Mouse (Mus musculus): Measurements from ENCODE around the gene Itsn1. TPM values are rescaled to one million over a fixed set of nuclear protein-coding genes. Genes with fewer than 3 reads are reported as not detected.

The Itsn1 gene
- total RNA-seq, 2 experiments from 2014 or later, result 40.8 to 56.7 TPM

DNA sequence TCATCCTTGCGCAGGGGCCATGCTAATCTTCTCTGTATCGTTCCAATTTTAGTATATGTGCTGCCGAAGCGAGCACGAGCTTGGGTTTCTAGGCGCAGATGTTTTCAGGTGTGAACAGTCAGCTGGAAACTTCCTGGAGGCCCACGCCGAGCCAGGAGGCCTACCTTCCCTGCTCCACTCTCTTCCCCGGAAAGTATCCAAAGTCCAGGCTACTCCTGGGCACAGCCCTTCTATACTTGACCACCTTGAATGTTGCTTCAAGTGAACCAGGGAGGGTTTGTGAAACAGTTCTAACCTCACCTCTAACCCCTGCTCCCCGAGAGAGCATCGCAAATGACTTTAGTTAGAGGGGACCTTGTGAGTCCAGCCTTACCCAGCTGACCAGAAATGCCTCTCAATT, 192.3 kb downstream of the Itsn1 start:
- intact Hi-C loops (cut with DNase I), result no loop called here
- no peak for DNase-seq (ENCODE audit: low spot score)

DNA sequence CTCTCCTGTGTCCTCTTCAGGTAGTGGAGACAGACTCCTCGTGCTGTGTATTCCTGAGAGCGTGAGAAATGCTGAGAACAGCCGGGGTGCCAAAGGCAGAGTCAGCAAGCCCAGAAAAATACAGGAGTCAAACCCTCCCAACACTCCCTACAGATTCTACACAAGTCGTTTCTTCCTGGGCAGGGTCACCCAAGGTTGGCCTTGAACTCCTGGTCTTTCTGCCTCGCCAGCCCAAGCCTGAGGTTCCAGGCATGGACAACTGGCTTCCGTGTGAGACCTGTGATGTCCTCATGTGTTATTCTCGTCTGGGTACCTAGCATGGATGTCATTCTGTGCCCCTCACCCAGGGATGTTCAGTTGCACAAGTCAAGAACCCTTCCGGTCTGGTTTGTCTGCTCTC, 193.9 kb downstream of the Itsn1 start:
- intact Hi-C loops (cut with DNase I), result no loop called here
- DNase-seq (ENCODE audit: low spot score), result no peak

DNA sequence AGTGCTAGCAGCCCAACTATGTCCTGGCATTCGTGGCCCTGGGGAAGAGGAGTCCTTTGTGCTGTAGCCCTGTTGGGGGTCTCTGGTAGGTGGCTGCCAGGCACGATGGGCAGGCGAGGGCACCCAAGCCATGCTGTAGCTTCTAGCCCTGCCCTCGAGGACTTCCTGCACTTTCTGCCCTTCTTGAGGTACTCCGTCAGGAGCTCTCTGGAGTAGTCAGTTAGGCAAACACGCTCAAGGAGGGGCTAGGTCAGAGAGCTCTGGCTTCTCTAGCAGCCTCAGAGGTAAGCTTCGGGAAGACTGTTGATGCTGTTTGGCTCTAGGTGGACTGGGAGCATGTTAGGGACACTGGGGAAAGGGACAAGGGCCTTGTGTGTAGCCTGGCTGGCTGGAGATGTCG, 195.3 kb downstream of the Itsn1 start:
- intact Hi-C loops (cut with DNase I), result no loop called here

DNA sequence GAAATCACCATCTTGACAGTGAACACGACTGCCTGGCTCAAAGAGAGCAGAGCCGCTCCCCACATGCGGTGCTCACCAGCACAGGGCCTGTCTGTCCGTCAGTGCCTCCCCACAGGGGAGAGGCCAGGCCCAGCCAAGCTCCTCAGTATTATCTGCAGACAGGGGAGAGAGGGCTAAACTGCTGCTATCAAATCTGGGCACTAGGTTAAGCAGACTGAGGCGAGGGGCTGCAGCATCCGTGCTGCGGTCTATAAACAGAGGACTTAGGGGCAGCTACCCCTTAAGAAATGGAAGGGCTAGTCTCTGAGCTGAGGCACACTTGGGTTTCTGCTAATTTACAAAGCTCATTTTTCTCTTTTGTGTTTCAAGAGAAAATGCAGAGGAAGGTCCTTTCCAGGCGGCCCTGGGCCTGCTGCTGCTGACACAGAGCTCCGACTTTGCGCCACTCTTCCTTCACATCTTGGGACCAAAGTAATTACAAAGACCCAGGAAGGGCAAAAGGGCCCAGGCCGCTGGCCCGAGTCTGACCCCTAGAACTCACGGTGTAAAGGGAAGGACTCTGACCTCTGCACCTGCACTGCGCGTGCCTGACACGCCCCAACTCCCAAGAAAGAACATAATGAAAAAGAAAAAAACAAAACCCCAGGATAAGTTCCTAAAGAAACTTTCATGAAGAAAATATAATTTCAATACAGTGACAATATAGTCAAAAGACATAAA, 199.0 kb downstream of the Itsn1 start:
- intact Hi-C loops (cut with DNase I), result no loop called here

More for the DNA sequence above, 195.3 kb downstream of the Itsn1 start:
- no peak for DNase-seq (ENCODE audit: low spot score)

DNA sequence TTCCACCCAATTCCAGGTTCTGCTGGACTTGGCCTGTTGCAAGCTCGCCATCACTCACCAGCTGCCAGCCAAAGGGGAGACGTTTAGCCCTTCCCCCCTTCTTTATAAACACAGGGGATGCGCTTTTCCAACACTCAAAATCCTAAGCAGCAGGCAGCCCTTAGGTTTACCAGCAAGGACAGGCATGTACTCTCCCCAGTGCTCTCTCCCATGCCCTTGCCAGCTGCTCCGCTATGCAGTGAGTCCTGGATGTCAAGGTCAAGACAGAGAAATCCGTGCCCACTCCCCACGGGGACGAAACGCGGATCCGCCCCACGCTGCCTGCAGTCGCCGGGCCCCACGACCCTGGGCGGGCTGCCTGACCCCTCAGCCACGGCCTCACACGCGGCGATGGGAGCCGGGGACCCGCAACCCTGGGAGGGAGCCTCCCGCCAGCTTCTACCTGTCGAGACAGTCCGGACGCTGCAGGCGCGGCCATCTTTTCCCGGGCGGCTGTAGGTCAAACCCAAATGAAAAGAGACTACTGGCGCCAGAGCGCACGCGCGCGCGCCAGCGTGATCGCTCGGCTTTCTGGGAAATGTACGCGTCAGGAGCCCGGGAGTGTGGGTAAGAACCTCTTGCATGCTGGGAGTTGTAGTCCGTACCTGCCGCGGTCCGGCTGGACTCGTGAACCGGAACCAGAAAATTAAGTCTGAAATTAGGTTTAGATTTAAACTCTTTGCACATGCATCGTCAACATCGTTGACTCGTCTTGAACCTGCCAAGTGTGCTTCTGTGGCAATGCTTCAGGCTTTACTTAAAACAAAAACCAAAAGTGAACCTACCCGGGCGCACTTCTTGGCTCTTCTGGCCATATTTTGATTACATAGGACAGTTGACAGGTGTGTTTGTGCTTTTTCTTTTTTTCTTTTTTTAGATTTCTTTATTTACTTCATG, 202.3 kb downstream of the Itsn1 start:
- DNase-seq (ENCODE audit: low spot score), result peak; percentile 86
- intact Hi-C loops (cut with DNase I), result no loop called here

More for the DNA sequence above, 199.0 kb downstream of the Itsn1 start:
- no peak for DNase-seq (ENCODE audit: low spot score)

DNA sequence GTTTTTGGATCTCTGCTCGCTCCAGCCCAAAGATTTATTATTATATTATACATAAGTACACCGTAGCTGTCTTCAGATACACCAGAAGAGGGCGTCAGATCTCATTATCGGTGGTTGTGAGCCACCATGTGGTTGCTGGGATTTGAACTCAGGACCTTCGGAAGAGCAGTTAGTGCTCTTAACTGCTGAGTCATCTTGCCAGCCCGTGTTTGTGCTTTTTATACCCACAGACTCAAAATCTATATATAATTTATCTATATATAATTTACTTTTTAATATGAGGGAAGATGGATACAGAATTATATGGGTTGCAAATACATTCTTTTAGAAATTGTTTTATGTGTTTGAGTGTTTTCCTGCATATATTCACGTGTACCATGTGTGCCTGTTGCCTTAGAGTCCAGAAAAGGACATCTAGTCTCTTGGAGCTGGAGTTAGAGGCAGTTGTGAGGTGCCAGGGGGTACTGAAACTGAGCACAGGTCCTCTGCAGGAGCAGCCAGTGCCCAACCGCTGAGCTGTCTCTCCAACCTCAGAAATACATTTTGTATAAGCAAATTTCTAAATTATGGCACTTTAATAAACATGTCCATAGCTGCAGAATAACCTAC, 203.1 kb downstream of the Itsn1 start:
- intact Hi-C loops (cut with DNase I), result no loop called here
- no peak for DNase-seq (ENCODE audit: low spot score)

DNA sequence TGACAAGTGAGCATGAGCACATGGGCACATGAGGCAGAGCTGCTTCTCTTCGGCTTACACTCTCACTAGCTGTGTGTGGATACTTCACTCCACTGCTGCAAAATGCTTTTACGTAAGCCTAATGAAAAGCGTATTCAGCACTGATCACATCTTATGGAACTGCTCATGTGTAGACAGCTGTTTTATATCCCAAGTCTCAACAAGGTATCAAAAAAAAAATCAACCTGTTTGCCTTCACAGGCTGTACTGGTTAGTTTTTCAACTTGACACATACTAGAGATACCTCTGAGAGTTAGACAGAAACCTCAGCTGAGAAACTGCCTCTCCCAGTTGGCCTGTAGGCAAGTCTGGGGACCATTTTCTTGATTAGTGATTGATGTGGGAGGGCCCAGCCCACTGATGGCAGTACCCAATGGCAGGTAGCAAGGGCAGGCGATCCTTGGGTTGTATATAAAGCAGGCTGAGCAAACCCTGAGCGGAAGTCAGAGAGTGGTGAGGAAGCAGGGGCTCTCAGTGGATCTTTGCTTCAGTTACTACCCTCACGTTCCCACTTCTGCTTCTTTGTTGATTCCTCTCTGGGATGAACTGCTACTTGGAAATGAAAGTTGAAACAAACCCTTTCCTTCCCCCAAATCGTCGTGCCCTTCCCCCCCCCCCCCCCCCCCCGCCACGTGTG, 203.9 kb downstream of the Itsn1 start:
- DNase-seq (ENCODE audit: low spot score), result no peak
- intact Hi-C loops (cut with DNase I), result no loop called here

DNA sequence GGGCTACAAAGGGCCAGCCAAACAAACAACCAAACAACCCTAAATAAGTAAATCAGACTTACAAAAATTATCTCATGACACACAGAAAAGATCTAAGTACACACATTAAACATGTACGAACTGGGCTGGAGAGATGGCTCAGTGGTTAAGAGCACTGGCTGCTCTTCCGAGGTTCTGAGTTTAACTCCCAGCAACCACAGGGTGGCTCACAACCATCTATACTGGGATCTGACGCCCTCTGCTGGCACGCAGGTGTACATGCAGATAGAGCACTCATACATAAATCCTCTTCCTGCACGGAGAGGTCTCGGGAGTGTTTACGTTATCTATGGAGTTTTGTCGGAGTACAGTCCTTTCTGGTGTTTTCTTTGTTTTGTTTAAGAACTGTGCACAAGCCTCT, 206.0 kb downstream of the Itsn1 start:
- intact Hi-C loops (cut with DNase I), result loop anchor here (5.0 kb wide), 1 partner anchor 242 kb away; no protein-coding TSS in a partner anchor
- DNase-seq (ENCODE audit: low spot score), result no peak

DNA sequence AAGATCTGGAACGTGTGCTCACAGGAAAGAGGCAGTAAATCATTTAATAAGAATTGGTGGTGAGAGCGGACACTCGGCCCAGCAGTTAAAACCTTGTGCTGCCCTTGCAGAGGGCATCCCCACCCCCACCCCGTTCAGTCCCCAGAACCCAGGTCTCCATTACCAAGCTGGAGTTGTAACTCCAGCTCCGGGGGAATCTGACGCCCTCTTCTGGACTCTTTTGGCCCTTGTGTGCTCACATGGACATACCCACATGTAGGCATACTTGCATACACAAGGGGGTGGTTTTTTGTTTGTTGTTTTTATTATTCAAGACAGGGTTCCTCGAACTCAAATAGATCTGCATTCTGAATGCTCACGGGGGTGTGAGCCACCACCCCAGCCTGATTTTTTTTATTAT, 206.6 kb downstream of the Itsn1 start:
- no peak for DNase-seq (ENCODE audit: low spot score)
- intact Hi-C loops (cut with DNase I), result loop anchor here (1.0 to 5.0 kb wide), 3 partner anchors 123 to 351 kb away; partner anchors contain the start of genes Gm49711, Mrps6 and Slc5a3

DNA sequence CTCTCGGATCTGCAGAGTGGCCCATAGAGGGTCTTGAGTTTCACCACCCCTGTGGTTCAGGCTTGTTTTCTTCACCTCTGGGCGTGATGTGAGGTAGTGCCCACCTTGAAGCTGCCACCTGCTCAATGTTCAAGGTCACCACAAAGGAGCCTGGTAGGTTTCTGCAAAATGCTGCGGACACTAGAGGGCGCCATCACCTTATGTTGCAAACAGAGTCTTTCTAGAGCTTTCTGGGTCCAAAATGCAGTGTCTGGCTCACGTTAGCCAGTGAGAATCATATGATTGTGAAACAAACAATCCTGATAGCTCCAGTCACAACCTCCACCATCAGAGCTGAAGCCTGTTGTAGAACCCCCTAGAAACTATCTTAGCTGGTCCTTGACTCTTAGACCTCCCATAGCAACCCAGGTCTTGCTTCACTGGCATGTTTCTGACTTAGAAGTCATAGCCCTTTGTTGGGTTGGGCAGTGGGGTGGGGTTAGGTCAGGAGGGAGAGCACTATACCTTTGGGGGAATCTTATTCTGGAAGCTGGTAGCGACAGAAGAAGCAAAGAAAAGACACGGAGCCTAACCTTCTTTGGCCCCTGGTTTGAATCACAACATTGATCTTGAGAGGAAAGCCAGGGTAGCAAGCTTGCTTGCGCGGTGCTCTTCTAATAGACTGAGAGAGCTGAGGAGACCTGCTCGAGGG, 207.4 kb downstream of the Itsn1 start:
- intact Hi-C loops (cut with DNase I), result loop anchor here (1.0 to 5.0 kb wide), 3 partner anchors 122 to 350 kb away; partner anchors contain the start of genes Gm49711, Mrps6 and Slc5a3
- peak; percentile 45 for DNase-seq (ENCODE audit: low spot score)

DNA sequence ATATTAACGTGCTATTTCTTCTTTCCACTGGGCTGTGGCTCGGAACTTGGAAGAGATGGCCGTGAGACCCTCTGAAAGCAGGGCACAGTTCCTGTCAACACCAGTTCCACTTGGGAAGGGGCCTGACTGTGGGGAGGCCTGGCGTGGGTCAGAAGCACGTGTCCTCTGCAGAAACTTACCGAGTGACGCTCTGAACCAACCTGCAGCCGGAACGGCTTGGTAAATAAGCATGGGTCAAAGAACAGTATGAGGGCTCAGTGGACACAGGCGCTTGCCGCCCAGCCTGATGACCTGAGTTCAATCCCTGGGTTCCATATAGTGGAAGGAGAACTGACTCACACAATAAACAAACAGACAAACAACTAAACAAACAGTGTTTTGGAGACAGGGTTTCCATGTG, 208.2 kb downstream of the Itsn1 start:
- DNase-seq (ENCODE audit: low spot score), result no peak
- intact Hi-C loops (cut with DNase I), result loop anchor here (2.0 to 5.0 kb wide), 2 partner anchors 122 to 240 kb away; partner anchors contain the start of genes Gm49711, Mrps6 and Slc5a3

DNA sequence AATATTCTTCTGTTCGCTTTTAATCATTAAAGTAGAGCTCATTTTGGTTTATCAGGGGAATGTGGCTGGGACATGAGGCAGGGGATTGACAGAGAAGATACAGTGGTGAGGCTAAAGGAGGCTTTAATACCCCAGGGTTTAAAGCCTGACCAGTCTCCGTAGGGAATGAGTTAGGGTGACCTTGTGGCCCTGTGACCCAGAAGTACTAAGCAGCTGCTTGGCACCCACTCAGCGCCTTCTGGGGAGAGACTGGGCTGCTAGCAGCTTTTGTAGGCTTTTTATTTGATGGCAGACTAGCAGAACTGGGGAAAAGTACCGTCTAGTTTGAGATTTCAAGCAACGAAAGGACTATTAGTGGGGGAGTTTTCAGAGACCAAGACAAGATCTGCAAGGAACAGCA, 209.1 kb downstream of the Itsn1 start:
- intact Hi-C loops (cut with DNase I), result loop anchor here (5.0 kb wide), 1 partner anchor 239 kb away; no protein-coding TSS in a partner anchor
- no peak for DNase-seq (ENCODE audit: low spot score)

DNA sequence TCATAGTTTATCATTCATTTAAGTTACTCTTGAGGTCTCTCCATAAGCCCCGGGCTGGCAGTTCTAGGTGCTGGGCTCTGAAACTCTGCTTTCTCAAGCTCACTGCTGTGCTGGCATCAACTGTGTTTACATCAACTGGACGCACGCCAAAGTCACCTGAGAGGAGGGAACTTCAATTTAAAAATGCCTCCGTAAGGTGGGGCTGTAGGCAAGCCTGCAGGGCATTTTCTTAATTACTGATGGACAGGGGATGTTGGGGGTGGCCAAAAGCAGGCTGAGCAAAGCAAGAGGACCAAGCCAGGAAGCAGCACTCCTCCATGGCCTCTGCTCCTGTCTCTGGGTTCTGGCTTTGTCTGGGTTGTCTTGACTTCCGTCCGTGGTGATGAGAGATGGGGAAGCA, 211.6 kb downstream of the Itsn1 start:
- intact Hi-C loops (cut with DNase I), result no loop called here
- DNase-seq (ENCODE audit: low spot score), result no peak

DNA sequence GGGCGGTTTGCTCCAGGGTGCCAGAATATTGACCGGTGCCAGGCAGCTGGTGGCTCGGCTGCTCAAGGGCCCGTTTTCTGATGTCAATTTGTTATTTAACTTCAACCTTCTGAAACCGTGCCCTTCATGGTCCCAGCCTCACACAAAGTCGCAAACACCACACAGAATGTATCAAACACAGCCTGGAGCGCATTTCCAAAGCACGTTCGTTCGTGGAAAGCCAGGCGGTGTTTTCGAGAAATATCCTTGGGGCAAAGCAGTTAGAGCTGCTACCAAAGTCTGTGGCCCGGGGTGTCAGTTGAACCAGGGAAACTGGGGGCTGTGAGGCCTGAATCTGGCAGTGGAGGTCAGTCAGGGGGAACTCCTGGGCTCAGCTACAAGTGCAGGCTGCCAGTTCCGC, 213.1 kb downstream of the Itsn1 start:
- DNase-seq (ENCODE audit: low spot score), result no peak
- intact Hi-C loops (cut with DNase I), result no loop called here

DNA sequence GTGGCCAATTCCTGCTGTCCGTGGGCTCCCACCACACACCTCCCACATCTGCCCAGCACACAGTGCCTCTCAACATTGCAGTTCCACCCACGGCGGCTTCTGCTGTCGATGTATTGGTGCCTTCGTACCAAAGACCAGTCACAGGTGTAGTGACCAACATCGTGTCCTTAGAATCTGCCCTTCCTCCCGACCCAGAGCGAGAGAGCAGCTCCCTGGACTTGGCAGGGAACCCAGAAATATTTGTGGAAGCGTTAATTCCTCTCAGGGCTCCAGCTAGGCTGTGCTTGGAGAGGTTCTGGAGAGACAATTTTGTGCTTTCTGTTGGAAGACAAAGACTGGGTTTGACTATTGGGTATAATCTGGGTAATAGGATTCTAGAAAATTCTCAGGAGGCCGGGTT, 217.2 kb downstream of the Itsn1 start:
- no peak for DNase-seq (ENCODE audit: low spot score)
- intact Hi-C loops (cut with DNase I), result no loop called here

DNA sequence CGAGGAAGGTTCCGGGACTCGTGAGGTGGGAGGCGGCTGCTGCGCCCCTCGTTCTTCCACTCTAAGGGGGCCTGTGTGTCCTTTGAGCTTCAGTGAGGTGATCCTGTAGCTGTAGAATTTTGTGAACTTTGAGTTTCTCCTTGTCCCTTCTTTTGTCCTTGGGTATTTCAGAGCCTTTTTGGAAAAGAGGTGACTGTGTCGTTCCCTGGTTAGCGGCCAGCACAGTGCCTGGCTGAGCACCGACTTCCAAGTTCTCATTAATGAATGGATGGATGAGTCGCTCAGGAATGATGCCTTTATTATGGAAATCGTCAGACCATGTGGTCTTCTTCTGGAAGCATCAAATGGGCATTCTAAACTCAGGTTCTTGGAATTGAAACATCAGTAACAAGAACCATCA, 218.0 kb downstream of the Itsn1 start:
- DNase-seq (ENCODE audit: low spot score), result no peak
- intact Hi-C loops (cut with DNase I), result no loop called here

DNA sequence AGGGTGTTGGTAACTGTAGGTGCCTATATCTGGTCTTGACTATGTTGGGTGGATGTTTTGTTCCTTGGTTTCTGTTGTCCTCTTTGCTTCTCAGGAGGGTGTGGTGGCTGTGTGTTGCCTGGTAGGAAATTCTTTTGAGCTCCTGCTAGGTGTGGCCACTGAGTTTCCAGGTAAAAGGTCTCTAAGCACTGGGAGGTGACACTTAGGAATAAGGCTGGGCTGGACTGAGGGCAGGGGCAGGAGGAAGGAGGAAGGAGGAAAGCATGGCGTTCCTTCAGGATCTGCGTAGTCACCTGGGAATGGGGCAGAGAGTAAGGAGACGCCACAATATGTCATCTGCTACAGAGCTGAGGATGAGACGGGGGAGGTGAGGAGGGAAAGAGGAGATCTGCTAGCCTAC, 224.9 kb downstream of the Itsn1 start:
- intact Hi-C loops (cut with DNase I), result no loop called here
- DNase-seq (ENCODE audit: low spot score), result no peak

DNA sequence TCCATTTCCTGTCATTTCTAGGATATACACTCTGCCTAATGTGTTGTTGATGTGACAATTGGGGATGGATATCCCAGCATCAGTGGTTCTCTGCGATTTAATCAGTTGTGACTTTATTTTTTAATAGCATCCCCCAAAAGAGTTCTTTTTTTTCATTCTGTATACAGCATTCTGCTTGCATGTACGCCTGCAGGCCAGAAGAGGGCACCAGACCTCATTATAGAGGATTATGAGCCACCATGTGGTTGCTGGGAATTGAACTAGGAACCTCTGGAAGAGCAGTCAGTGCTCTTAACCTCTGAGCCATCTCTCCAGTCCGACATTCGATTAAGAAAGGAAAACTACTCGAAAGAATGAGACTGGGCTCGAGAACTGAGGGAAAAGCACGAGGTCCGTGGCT, 225.7 kb downstream of the Itsn1 start:
- no peak for DNase-seq (ENCODE audit: low spot score)
- intact Hi-C loops (cut with DNase I), result no loop called here

DNA sequence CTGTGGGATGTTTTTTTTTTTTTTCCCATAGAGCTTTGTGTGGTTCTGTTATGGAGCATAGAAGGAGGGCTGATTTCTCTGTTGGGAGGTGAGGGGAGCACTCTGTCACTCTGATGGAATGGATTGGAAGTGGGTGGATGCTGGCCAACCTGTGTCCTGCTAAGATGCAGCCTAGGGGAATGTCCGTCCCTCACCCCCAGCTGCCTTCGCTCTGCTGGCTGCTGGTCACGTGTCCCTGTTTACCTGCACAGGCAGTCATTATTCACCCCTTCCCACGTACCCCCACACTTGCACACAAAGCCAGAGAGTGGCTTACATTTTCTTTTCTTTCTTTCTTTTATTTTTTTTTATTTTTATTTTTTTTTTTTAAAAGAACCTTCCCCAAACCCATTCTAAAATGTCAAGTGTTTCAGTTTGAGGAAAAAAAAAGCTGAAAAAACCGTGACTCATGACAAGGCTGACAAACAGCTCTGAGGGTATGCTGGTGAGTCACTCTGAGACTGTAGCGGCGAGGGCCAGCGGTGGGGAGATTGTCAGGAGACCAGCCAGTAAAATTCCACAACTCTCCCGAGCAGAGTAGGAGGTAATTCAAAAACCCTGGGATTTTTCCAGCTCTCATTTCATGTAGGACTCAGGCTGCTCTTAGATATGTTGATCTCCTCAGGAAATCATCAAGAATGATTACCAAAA, 233.3 kb downstream of the Itsn1 start:
- intact Hi-C loops (cut with DNase I), result no loop called here
- peak; percentile 32 for DNase-seq (ENCODE audit: low spot score)

Measured in heart, postnatal 25 days (tissue).